Mouse (Mus musculus) midbrain, embryonic 16.5 days (tissue): ENCODE measurements at regions not wholly inside any gene's neighbourhood (a gene's known extent, or its start where the extent isn't known, plus 50 kb on each side); places are given as distances from the start of the nearest gene placed in this dataset.

ENCODE experiments used
- ATAC-seq: fragments of 200-750 bp; cut with Nextera tagmentation; 2 replicates; pipeline ENCODE4 v1.8.0; 2017; ENCODE audit warnings: moderate TSS enrichment
- H3K27ac ChIP-seq: fragments of 300-500 bp; sonication (generic); 2 replicates; pipeline ENCODE4 v1.5.1; 2014; ENCODE audit warnings: mild to moderate bottlenecking, low read length, mixed read lengths
- H3K27me3 ChIP-seq: fragments of 300-500 bp; sonication (generic); 2 replicates; pipeline ENCODE4 v1.6.1; 2014; ENCODE audit warnings: low read depth, low read length, mixed read lengths; ENCODE audit not compliant: control insufficient read depth, insufficient read depth
- H3K36me3 ChIP-seq: fragments of 300-500 bp; sonication (generic); 2 replicates; pipeline ENCODE4 v1.6.1; 2014; ENCODE audit warnings: mild to moderate bottlenecking, low read length, moderate library complexity, mixed read lengths; ENCODE audit not compliant: control insufficient read depth, insufficient read depth
- H3K4me1 ChIP-seq: fragments of 300-500 bp; sonication (generic); 2 replicates; pipeline ENCODE4 v1.6.1; 2014; ENCODE audit warnings: mild to moderate bottlenecking, low read length, mixed read lengths; ENCODE audit not compliant: control insufficient read depth, insufficient read depth
- H3K4me2 ChIP-seq: fragments of 300-500 bp; sonication (generic); 2 replicates; pipeline ENCODE4 v1.6.1; 2014; ENCODE audit warnings: mild to moderate bottlenecking, low read length, mixed read lengths
- H3K4me3 ChIP-seq: fragments of 300-500 bp; sonication (generic); 2 replicates; pipeline ENCODE4 v1.5.1; 2014; ENCODE audit warnings: low read depth, mild to moderate bottlenecking, low read length, moderate library complexity, mixed read lengths
- H3K9ac ChIP-seq: fragments of 300-500 bp; sonication (generic); 2 replicates; pipeline ENCODE4 v1.6.1; 2014; ENCODE audit warnings: low read depth, low read length, mixed read lengths
- H3K9me3 ChIP-seq: fragments of 300-500 bp; sonication (generic); replicated peaks from 2 replicates; pipeline ENCODE4 v1.6.1; 2014; ENCODE audit warnings: mild to moderate bottlenecking, low read length, mixed read lengths; ENCODE audit not compliant: control insufficient read depth, poor library complexity, severe bottlenecking
- WGBS: fragments of 180-500 bp; shearing (Covaris S2); extraction: QIAGEN DNeasy Blood & Tissue Kit; methylation state at CpG from one replicate; pipeline ENCODE4 v1.1.7; 2014; 5-methylcytosine and 5-hydroxymethylcytosine counted together

DNA sequence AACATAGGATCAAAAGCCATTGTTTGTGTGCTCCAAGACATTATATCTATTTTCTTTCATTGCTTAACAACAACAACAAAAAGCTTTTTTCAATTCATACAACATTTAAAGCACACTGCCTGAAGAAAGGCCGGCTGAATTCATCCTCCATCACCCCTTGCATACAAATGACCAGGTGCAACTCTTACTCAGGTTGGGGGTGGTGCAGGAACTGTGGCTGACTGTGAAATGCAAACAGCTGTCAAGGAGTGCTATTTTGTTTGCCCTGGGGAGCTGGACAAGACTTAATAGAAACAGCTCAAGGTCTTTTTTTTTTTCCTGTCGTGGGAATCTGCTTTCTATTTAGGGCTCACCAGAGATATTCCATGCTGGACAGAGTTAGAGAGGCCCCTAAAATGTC is 406.6 kb upstream of the Cldn34d start:
- 9% methylated on average over 2 of the region's 2 CpGs for WGBS
- Histone ChIP-seq H3K4me1 (no peaks in the 10 kb centered on the region), H3K9me3 (no peaks in the 10 kb centered on the region; the same call in 1 of the 2 replicates), H3K27me3 (no peaks in the 10 kb centered on the region), H3K4me2 (no peak overlapping the region), H3K36me3 (no peaks in the 10 kb centered on the region), H3K27ac (no peak overlapping the region; the same call in 1 of the 2 replicates), H3K4me3 (no peak overlapping the region), H3K9ac (no peak overlapping the region)
- ATAC-seq, result no peak

DNA sequence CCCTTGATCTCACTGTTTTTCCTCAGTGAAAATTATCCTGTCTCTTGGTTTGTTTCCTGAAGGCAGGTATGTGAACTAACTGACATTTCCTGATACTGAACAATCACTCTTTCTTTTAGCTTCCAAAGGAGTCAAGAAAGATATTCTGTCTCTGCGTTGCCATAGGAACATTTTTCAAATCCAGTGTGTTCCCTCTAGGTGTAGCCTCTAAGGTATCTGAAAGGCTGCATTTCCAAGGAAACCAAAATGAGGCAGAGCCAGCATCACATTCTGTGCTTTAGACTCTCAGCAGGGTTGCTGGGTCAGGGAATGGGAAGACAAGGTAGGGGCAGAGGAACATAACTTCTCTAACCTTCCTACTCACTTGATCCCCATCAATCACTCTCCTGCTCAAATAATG is 411.2 kb upstream of the Cldn34d start:
- 72% methylated on average over 1 of the region's 1 CpGs for WGBS

DNA sequence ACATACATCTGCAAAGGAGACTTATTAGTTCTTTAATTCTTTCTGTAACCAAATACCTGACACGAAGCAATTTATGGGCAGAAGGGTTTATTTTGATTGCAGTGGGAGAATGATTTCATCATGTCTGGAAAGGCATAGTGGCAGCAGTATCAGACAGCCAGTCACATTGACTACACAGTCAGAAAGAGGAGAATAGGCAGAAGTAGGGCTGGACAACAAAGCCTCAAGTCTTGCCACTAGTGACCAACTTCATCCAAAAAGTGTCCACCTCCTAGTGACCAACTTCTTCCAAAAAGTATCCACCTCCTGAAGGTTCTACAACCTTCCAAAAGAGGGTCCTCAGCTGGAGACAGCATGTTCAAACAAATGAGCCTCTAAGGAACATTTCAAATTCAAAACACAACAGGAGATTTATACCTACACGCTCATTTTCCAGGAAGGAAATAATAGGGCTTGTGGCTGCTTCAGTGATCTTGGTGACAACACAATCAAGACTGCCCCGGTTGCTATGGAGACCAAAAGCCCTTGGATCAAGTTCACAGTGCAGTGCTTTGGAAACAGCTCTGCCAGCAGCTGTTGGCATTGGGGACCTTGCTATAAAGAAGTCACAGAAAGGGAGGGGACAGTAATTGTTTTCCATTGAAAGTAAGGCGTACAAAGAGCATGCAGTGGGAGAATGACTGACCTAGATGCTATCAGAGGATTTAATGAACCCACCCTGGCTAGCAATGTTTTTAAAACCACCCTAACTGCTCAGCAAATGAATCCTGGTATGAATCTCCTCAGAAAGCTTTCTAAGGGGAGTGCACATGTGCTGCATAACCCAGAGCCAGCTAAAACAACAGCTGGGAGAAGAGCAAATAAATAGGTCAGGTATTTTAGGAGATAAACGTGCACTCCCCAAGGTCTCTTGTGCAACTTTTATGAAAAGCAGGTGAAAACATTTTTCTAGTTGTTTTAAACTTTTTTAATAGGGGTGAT is 448.0 kb upstream of the Cldn34d start:
- Histone ChIP-seq H3K4me1 (peaks cover 3% of the 10 kb centered on the region), H3K4me3 (no peak overlapping the region), H3K27me3 (no peaks in the 10 kb centered on the region), H3K36me3 (no peaks in the 10 kb centered on the region), H3K27ac (peak overlapping the region; percentile 66), H3K4me2 (0 out of 2 replicates have a peak overlapping the region, but pooled peaks have one; percentile 12), H3K9me3 (no peaks in the 10 kb centered on the region), H3K9ac (no peak overlapping the region)
- ATAC-seq, result peak; percentile 95
- 34% methylated on average over 5 of the region's 5 CpGs for WGBS

More for the DNA sequence above, 411.2 kb upstream of the Cldn34d start:
- no peaks in the 10 kb centered on the region for H3K27me3 ChIP-seq
- ATAC-seq, result peak; percentile 51; the same call in 1 of the 2 replicates
- H3K9me3 ChIP-seq, result no peaks in the 10 kb centered on the region
- H3K4me2 ChIP-seq, result no peak overlapping the region
- no peak overlapping the region; the same call in 1 of the 2 replicates for H3K27ac ChIP-seq
- H3K9ac ChIP-seq, result no peak overlapping the region
- H3K4me3 ChIP-seq, result no peak overlapping the region
- H3K36me3 ChIP-seq, result no peaks in the 10 kb centered on the region
- no peaks in the 10 kb centered on the region for H3K4me1 ChIP-seq

DNA sequence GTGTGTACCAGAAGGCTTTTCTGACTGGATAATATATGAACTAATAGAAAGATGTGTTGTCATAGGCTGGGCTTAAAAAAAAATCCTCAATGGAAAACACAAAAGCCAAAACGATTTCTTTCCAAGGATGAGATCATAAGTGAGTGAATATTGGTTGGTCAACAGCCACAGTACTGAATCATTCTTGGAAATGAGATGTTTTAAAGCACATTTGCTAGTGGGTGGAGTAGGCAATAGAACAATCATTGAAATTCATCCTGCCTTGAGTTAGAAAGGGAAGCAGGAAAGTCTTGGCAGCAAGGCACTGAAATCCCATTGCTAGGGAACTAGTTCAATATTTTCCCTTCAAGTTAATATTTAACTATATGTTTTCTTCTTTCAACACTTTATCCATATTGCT is 449.3 kb upstream of the Cldn34d start:
- Histone ChIP-seq H3K4me1 (peaks cover 3% of the 10 kb centered on the region), H3K36me3 (no peaks in the 10 kb centered on the region), H3K27ac (no peak overlapping the region), H3K4me3 (no peak overlapping the region), H3K9ac (no peak overlapping the region), H3K27me3 (no peaks in the 10 kb centered on the region), H3K4me2 (no peak overlapping the region), H3K9me3 (no peaks in the 10 kb centered on the region)
- ATAC-seq, result no peak
- 68% methylated on average over 1 of the region's 1 CpGs for WGBS

DNA sequence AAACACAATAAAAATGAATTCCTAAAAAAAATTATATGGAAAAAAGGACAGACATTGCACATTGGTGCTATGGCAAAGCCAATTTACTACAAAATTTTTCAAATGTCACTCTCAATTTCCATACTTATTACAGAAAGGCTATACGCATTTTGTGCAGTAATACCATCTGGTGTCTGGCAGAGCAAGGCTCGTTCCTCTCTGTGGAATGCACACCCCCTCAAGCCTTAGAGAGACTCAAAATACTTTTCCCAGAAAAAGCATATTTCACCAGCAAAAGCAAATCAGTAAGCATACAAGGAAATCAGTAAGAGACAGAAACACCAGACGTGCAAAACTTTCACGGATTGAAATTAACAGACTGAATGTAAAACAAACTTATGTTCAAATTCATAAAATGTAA is 431.0 kb upstream of the Tbl1x start:
- Histone ChIP-seq H3K9me3 (no peaks in the 10 kb centered on the region), H3K4me1 (no peaks in the 10 kb centered on the region), H3K27ac (no peak overlapping the region), H3K36me3 (no peaks in the 10 kb centered on the region), H3K27me3 (no peaks in the 10 kb centered on the region), H3K4me3 (no peak overlapping the region), H3K4me2 (no peak overlapping the region), H3K9ac (no peak overlapping the region)
- ATAC-seq, result no peak
- WGBS, result 84% methylated on average over 4 of the region's 4 CpGs

DNA sequence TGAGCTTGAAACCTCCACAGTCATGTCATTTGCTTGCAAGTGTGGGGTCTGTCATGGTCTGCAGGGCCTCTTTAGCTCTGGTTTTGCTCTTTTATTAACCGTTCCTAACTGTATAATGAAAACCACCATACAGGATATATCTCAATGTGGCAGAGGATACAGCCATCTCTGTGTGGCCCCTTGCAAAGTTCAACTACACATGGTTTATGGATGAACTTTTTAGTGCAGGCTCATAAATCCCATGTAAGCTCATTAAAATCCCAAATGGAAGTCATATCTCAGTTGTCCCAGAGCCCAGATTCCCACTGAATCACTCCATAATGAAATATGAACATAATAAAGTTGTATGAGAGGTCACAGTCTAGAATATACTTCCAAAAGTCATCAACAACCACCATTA is 428.1 kb upstream of the Tbl1x start:
- WGBS, result 94% methylated on average over 1 of the region's 1 CpGs
- no peaks in the 10 kb centered on the region for H3K36me3 ChIP-seq
- H3K27ac ChIP-seq, result no peak overlapping the region
- no peaks in the 10 kb centered on the region for H3K9me3 ChIP-seq
- H3K4me2 ChIP-seq, result no peak overlapping the region
- H3K27me3 ChIP-seq, result no peaks in the 10 kb centered on the region
- no peak for ATAC-seq
- no peak overlapping the region for H3K9ac ChIP-seq
- H3K4me3 ChIP-seq, result no peak overlapping the region
- no peaks in the 10 kb centered on the region for H3K4me1 ChIP-seq

DNA sequence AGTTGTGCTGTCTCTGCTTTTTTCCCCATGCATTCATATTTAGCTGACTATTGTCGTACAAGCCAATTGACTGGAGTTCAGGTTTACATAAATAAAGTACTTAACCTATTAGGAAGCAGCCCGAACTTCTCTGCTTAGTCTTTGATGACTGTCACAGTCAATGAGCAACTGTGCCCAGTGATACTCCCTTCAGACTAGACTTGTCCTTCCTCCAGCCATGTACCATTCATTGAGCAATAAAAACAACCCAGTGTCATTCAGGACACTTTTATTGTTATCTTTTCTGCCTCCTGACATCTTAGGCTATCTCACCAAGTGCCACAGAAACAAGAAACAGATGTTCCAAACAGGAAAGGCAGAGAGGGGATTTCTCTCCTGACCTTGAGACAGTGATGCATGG is 389.1 kb upstream of the Tbl1x start:
- Histone ChIP-seq H3K36me3 (no peaks in the 10 kb centered on the region), H3K9me3 (no peaks in the 10 kb centered on the region), H3K4me1 (no peaks in the 10 kb centered on the region), H3K4me3 (no peak overlapping the region), H3K27ac (no peak overlapping the region), H3K4me2 (no peak overlapping the region), H3K9ac (no peak overlapping the region), H3K27me3 (no peaks in the 10 kb centered on the region)
- WGBS, result 81% methylated on average over 2 of the region's 2 CpGs
- no peak for ATAC-seq
